Mouse (Mus musculus) megakaryocyte, embryonic 14.5 days (primary cell): Measurements from ENCODE around the gene Ccdc134.

Source experiments
- FLI1 ChIP-seq: IDR thresholded peaks from 2 replicates; pipeline ENCODE4 v1.6.1; 2012; ENCODE audit warnings: low read length, inconsistent platforms, mixed read lengths
- GATA1 ChIP-seq: IDR thresholded peaks from 3 replicates; pipeline ENCODE4 v1.6.1; 2012; ENCODE audit warnings: mixed read lengths, low read length, inconsistent platforms, borderline replicate concordance

- TF ChIP-seq GATA1 (no peak), FLI1 (no peak)
Measured at GRCm38 (mm10) chr15:82166240-82167100, 38.7 kb downstream of the Ccdc134 start.
